Mouse (Mus musculus) small intestine, adult 2 months (tissue): ENCODE results near the gene Cabp4.

ENCODE experiments used
- CTCF ChIP-seq: fragments of 200-500 bp; IDR thresholded peaks from 2 replicates; pipeline ENCODE4 v1.5.1; 2012; ENCODE audit warnings: low read depth, mild to moderate bottlenecking, control low read depth, inconsistent platforms, low read length, moderate library complexity, mixed read lengths; ENCODE audit not compliant: insufficient replicate concordance, insufficient read length; ENCODE audit errors: extremely low read depth
- POLR2A ChIP-seq: fragments of 200-500 bp; IDR thresholded peaks from 2 replicates; pipeline ENCODE4 v1.6.1; 2012; ENCODE audit warnings: low read depth, mild to moderate bottlenecking, control low read depth, inconsistent platforms, low read length, moderate library complexity

DNA sequence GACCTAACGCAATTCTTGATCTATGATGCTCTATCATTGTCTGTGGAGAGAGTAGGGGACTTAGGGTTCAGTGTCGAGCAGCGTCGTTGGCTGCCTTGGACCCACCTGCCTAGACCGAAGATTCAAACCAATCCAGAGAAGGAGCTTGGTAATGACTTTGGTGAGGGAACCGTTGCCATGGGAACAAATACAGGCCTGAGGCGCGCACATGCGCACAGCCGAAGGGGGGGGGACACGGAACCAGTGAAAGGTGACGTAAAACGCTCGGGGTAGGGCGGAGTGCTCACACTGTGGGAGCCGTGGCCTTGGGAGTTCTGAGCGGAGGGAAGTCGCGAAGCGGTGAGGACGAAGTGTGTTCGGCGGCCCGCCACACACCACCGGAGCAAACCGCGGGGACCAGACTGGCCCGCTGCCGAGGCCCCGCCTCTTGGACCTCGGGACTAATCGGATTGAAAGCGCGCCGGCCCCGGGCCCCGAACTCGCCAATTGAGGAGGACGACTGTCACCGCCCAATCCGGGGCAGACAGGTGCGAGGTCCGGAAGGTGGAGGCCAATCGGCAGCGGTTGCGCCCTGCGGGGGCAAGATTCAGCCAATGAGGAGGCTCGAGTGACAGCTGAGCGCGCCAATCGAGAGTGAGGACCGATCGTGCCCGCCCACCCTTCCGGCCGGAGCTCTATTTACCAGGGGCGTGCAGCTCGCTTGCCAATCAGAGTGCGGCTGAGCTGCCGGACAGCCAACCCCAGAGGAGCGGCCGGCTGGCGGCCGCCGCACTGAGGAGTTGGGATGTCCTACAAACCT, 47.0 kb downstream of the Cabp4 start, which contains the start of gene Cdk2ap2:
- no peak for TF ChIP-seq CTCF
- peak; percentile 89 for TF ChIP-seq POLR2A
